Mouse (Mus musculus) forebrain, embryonic 14.5 days (tissue): ENCODE data around the gene Taldo1. TPM values are rescaled to one million over a fixed set of nuclear protein-coding genes. Genes with fewer than 3 reads are reported as not detected.

Experiments used
- ATAC-seq: fragments of 200-750 bp; cut with Nextera tagmentation; 2 replicates; pipeline ENCODE4 v1.8.0; 2017; ENCODE audit warnings: mild to moderate bottlenecking, moderate library complexity
- DNase-seq: peaks from one replicate; pipeline ENCODE4 v3.0.0-alpha.2; 2015; ENCODE audit warnings: low spot score
- H3K27ac ChIP-seq: fragments of 300-500 bp; sonication (generic); 2 replicates; pipeline ENCODE4 v1.5.1; 2014; ENCODE audit warnings: low read depth, mild to moderate bottlenecking, control low read depth, low read length, moderate library complexity
- H3K27me3 ChIP-seq: fragments of 300-500 bp; sonication (generic); replicated peaks from 2 replicates; pipeline ENCODE4 v1.6.1; 2014; ENCODE audit warnings: low read length, control low read depth, mixed read lengths; ENCODE audit not compliant: control insufficient read depth, insufficient read depth
- H3K36me3 ChIP-seq: fragments of 300-500 bp; sonication (generic); 2 replicates; pipeline ENCODE4 v1.6.1; 2014; ENCODE audit warnings: low read length, control low read depth; ENCODE audit not compliant: control insufficient read depth, insufficient read depth
- H3K4me1 ChIP-seq: fragments of 300-500 bp; sonication (generic); 2 replicates; pipeline ENCODE4 v1.6.1; 2014; ENCODE audit warnings: antibody characterized with exemption, low read length, control low read depth; ENCODE audit not compliant: control insufficient read depth, insufficient read depth
- H3K4me2 ChIP-seq: fragments of 300-500 bp; sonication (generic); 2 replicates; pipeline ENCODE4 v1.6.1; 2014; ENCODE audit warnings: mild to moderate bottlenecking, control low read depth, low read length
- H3K4me3 ChIP-seq: fragments of 300-500 bp; sonication (generic); 2 replicates; pipeline ENCODE4 v1.5.1; 2014; ENCODE audit warnings: low read depth, low read length, control low read depth
- H3K9ac ChIP-seq: fragments of 300-500 bp; sonication (generic); 2 replicates; pipeline ENCODE4 v1.6.1; 2014; ENCODE audit warnings: mild to moderate bottlenecking, low read length, control low read depth, moderate library complexity
- H3K9me3 ChIP-seq: fragments of 300-500 bp; sonication (generic); replicated peaks from 2 replicates; pipeline ENCODE4 v1.6.1; 2016; ENCODE audit warnings: low read length, control low read depth, mixed read lengths; ENCODE audit not compliant: control insufficient read depth
- WGBS: fragments of 180-500 bp; shearing (Covaris S2); extraction: QIAGEN DNeasy Blood & Tissue Kit; methylation state at CpG from one replicate; pipeline ENCODE4 v1.1.7; 2014; 5-methylcytosine and 5-hydroxymethylcytosine counted together
- polyA plus RNA-seq: library from polyadenylated mRNA; unstranded; fragments of >200 nt; fragmentation: Nextera tagmentation; extraction: Ambion mirVana; gene quantifications from 2 replicates; pipeline ENCODE4 v1.2.1, GENCODE M21; 2014

The Taldo1 gene
- polyA plus RNA-seq, 1 experiment from 2014 or later: 418 TPM

GRCm38 (mm10) chr7:141447110-141447991 is 55.4 kb downstream of the Taldo1 start, which contains the start of gene Rplp2:
Rplp2 (plus strand) TSS chr7:141447370.
- ATAC-seq (peak; percentile 95), DNase-seq (peak; percentile 97)
- Histone ChIP-seq H3K27ac (peak within 1 kb of the TSS; percentile 86), H3K27me3 (0 out of 2 replicates have a peak, but pooled peaks cover 2% of the 10 kb centered on the region), H3K9ac (peak within 1 kb of the TSS; percentile 86), H3K4me1 (peaks cover 22% of the 10 kb centered on the region), H3K36me3 (peaks cover 32% of the 10 kb centered on the region), H3K4me3 (peak within 1 kb of the TSS; percentile 81), H3K9me3 (no peaks in the 10 kb centered on the region), H3K4me2 (peak within 1 kb of the TSS; percentile 87)
- WGBS: under 1% methylated on average over 63 of the region's 63 CpGs

- Histone ChIP-seq H3K9ac (no peak overlapping the region), H3K36me3 (peaks cover 36% of the 10 kb centered on the region)
These were observed 59.9 kb downstream of the Taldo1 start for GRCm38 (mm10) chr7:141451928-141452327.

More at GRCm38 (mm10) chr7:141451928-141452327, 59.9 kb downstream of the Taldo1 start:
- Histone ChIP-seq H3K27ac (no peak overlapping the region), H3K4me2 (no peak overlapping the region), H3K4me3 (no peak overlapping the region), H3K27me3 (no peaks in the 10 kb centered on the region), H3K4me1 (peaks cover 16% of the 10 kb centered on the region), H3K9me3 (no peaks in the 10 kb centered on the region)
- ATAC-seq: no peak
- DNase-seq: no peak

Other genes starting within 250 kb of the Taldo1 start
- gene Rnh1, start 219.3 kb upstream of the Taldo1 start, polyA plus RNA-seq: 54.7 and 56.7 TPM in 2 replicates
- gene Hras, start 198.2 kb upstream of the Taldo1 start, polyA plus RNA-seq: 70.2 and 96.3 TPM in 2 replicates
- 6.7 and 8.9 TPM in 2 replicates for gene Lrrc56, start 198.0 kb upstream of the Taldo1 start, polyA plus RNA-seq
- gene Lmntd2, start 178.1 kb upstream of the Taldo1 start, polyA plus RNA-seq: 0.94 and 0.95 TPM in 2 replicates
- gene Rassf7, start 176.3 kb upstream of the Taldo1 start, polyA plus RNA-seq: 23.7 and 23.8 TPM in 2 replicates
- gene Phrf1, start 163.4 kb upstream of the Taldo1 start, polyA plus RNA-seq: 64.2 and 78.8 TPM in 2 replicates
- gene Irf7, start 125.7 kb upstream of the Taldo1 start, polyA plus RNA-seq: 0.97 and 1.0 TPM in 2 replicates
- gene Cdhr5, start 115.4 kb upstream of the Taldo1 start, polyA plus RNA-seq: not detected in 2 replicates
- 1.5 and 2.6 TPM in 2 replicates for gene Sct, start 113.1 kb upstream of the Taldo1 start, polyA plus RNA-seq
- 0.37 and 0.68 TPM in 2 replicates for gene Drd4, start 100.2 kb upstream of the Taldo1 start, polyA plus RNA-seq
- 118 and 143 TPM in 2 replicates for gene Deaf1, start 64.5 kb upstream of the Taldo1 start, polyA plus RNA-seq
- 39.1 and 41.0 TPM in 2 replicates for gene Tmem80, start 64.5 kb upstream of the Taldo1 start, polyA plus RNA-seq
- gene Eps8l2, start 53.3 kb upstream of the Taldo1 start, polyA plus RNA-seq: 0.25 and 0.67 TPM in 2 replicates
- gene Gatd1, start 21.9 kb downstream of the Taldo1 start, polyA plus RNA-seq: 41.7 and 43.4 TPM in 2 replicates
- gene Cend1, start 37.3 kb downstream of the Taldo1 start, polyA plus RNA-seq: 21.3 and 25.1 TPM in 2 replicates
- 56.0 and 81.6 TPM in 2 replicates for gene Slc25a22, start 45.7 kb downstream of the Taldo1 start, polyA plus RNA-seq
- gene Pidd1, start 51.8 kb downstream of the Taldo1 start, polyA plus RNA-seq: 5.4 and 5.6 TPM in 2 replicates
- 740 and 845 TPM in 2 replicates for gene Rplp2, start 55.2 kb downstream of the Taldo1 start, polyA plus RNA-seq
- 16.3 and 20.5 TPM in 2 replicates for gene Pnpla2, start 63.0 kb downstream of the Taldo1 start, polyA plus RNA-seq
- 3.0 and 4.3 TPM in 2 replicates for gene Cracr2b, start 68.9 kb downstream of the Taldo1 start, polyA plus RNA-seq
- 56.8 and 60.4 TPM in 2 replicates for gene Cd151, start 75.2 kb downstream of the Taldo1 start, polyA plus RNA-seq
- 72.2 and 79.3 TPM in 2 replicates for gene Polr2l, start 82.9 kb downstream of the Taldo1 start, polyA plus RNA-seq
- gene Tspan4, start 83.0 kb downstream of the Taldo1 start, polyA plus RNA-seq: 29.9 and 30.9 TPM in 2 replicates
- 32.7 and 37.1 TPM in 2 replicates for gene Chid1, start 147.7 kb downstream of the Taldo1 start, polyA plus RNA-seq
- 72.4 and 83.6 TPM in 2 replicates for gene Ap2a2, start 170.0 kb downstream of the Taldo1 start, polyA plus RNA-seq